Mouse (Mus musculus) embryonic facial prominence, embryonic 10.5 days (tissue): ENCODE results near the gene Oprd1. TPM values are rescaled to one million over a fixed set of nuclear protein-coding genes. Genes with fewer than 3 reads are reported as not detected.

Source experiments
- DNase-seq: peaks from one replicate; pipeline ENCODE4 v3.0.0-alpha.2; 2017; ENCODE audit warnings: low spot score
- H3K27ac ChIP-seq: fragments of 300-500 bp; sonication (generic); replicated peaks from 2 replicates; pipeline ENCODE4 v1.5.1; 2016; ENCODE audit warnings: mild to moderate bottlenecking
- H3K27me3 ChIP-seq: fragments of 300-500 bp; sonication (generic); replicated peaks from 2 replicates; pipeline ENCODE4 v1.6.1; 2016; ENCODE audit warnings: low read depth, mild to moderate bottlenecking; ENCODE audit not compliant: poor library complexity, severe bottlenecking
- H3K36me3 ChIP-seq: fragments of 300-500 bp; sonication (generic); replicated peaks from 2 replicates; pipeline ENCODE4 v1.6.1; 2016; ENCODE audit warnings: mild to moderate bottlenecking, moderate library complexity
- H3K4me1 ChIP-seq: fragments of 300-500 bp; sonication (generic); 2 replicates; pipeline ENCODE4 v1.6.1; 2016
- H3K4me3 ChIP-seq: fragments of 300-500 bp; sonication (generic); 2 replicates; pipeline ENCODE4 v1.5.1; 2016; ENCODE audit warnings: mild to moderate bottlenecking, moderate library complexity
- H3K9me3 ChIP-seq: fragments of 300-500 bp; sonication (generic); 2 replicates; pipeline ENCODE4 v1.6.1; 2016; ENCODE audit warnings: mild to moderate bottlenecking
- WGBS: fragments of 180-500 bp; shearing (Covaris S2); methylation state at CpG from one replicate; pipeline ENCODE4 v1.1.7; 2016; 5-methylcytosine and 5-hydroxymethylcytosine counted together
- polyA plus RNA-seq: library from polyadenylated mRNA; unstranded; fragments of >200 nt; fragmentation: Nextera tagmentation; extraction: Ambion mirVana; gene quantifications from 2 replicates; pipeline ENCODE4 v1.2.1, GENCODE M21; 2016

Gene Oprd1
- polyA plus RNA-seq = 0.24 and 0.35 TPM in 2 replicates

DNA sequence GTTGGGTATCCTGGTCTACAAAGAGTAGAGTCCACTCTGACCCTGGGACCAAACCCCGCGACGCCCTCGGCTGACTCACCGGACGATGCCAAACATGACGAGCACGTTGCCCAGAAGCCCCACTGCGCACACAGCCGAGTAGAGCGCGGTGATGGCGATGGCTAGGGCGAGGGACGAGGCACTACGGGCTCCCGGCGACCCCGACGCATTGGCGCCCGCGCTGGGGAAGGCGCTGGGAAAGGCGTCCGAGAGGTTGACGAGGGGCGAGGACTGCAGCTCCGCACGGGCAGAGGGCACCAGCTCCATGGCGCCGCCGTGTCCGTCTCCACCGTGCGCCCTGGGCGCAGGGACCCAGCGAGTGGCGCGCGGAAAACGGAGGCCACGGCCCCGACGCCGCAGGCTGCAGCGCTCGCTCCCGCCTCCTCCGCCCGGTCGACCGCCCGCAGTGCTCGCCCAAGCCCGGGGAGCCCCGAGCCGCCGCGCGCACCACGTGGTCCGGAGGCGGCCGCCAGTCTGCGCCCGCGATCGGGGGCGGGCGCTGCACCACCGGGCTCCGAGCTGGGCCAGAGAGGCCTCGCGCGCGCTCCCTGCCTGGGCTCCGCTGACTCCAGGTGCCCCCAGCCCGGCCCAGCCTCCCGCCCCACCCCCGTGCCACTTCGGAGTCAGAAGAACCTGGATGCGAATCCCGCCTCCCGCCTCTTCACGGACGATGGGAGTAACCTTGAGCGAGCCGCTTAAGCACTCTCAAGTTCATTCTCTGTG, at the start of gene Oprd1:
Gene Oprd1 (minus strand): TSS at position 407 of the 762 bp plus-strand sequence.
- Histone ChIP-seq H3K9me3 (no peaks in the 10 kb centered on the region), H3K4me1 (peaks cover 14% of the 10 kb centered on the region), H3K27ac (peak within 1 kb of the TSS; percentile 75), H3K27me3 (peaks cover 71% of the 10 kb centered on the region), H3K36me3 (no peaks in the 10 kb centered on the region), H3K4me3 (peak within 1 kb of the TSS; percentile 67)
- peak; percentile 73 for DNase-seq
- under 1% methylated on average over 89 of the region's 89 CpGs for WGBS

DNA sequence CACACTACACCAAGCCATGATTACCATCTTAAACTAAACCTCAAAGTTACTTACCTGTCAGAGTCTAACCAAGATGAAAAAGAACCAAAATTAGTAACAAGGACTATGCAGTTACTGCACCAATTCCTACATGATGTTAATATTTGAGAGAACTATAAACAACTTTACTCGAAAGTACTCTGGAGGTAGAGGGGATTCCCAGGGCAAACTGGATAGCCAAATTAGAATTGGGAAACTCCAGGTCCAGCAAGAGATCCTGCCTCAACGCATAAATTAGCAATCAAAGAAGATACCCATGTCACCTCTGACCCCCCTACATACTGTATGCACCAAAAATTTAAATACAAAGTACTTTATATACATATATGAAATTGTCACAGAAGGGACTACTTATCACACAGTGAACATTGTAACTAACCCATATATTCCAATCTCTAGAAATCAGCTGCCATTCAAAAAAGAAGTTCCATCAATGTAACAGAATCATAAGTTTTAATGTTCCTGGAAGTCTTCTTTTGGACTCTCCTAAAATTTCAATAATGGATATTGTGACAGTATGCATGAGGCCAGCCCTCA, 43.6 kb upstream of the Oprd1 start:
- Histone ChIP-seq H3K4me1 (no peaks in the 10 kb centered on the region), H3K27me3 (no peaks in the 10 kb centered on the region), H3K9me3 (no peaks in the 10 kb centered on the region), H3K27ac (no peak overlapping the region), H3K36me3 (peaks cover 92% of the 10 kb centered on the region), H3K4me3 (no peak overlapping the region)
- WGBS = 92% methylated on average over 2 of the region's 2 CpGs
- no peak for DNase-seq

DNA sequence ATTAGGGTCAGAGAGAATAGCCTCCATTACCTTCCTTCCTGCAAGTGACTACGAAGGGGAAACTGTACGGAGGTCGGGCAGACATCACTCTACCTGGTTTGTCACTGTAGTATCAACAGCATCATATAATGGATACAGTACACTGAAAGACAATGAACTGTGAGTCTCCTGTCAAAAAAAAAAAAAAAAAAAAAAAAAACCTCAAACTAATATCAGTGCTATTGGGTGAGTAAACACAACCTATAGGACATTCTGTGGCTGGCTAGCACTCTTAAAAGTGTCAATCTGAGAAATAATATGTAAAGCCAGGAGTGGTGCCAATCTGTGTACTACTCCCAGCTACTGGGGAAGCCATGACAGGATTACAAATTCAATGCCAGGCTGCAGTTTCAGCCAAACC, 38.9 kb upstream of the Oprd1 start:
- H3K27ac ChIP-seq = no peak overlapping the region
- no peaks in the 10 kb centered on the region for H3K9me3 ChIP-seq
- no peaks in the 10 kb centered on the region for H3K4me1 ChIP-seq
- H3K36me3 ChIP-seq = peaks cover 79% of the 10 kb centered on the region
- WGBS = 89% methylated on average over 3 of the region's 3 CpGs
- no peaks in the 10 kb centered on the region for H3K27me3 ChIP-seq
- no peak overlapping the region for H3K4me3 ChIP-seq
- no peak for DNase-seq

DNA sequence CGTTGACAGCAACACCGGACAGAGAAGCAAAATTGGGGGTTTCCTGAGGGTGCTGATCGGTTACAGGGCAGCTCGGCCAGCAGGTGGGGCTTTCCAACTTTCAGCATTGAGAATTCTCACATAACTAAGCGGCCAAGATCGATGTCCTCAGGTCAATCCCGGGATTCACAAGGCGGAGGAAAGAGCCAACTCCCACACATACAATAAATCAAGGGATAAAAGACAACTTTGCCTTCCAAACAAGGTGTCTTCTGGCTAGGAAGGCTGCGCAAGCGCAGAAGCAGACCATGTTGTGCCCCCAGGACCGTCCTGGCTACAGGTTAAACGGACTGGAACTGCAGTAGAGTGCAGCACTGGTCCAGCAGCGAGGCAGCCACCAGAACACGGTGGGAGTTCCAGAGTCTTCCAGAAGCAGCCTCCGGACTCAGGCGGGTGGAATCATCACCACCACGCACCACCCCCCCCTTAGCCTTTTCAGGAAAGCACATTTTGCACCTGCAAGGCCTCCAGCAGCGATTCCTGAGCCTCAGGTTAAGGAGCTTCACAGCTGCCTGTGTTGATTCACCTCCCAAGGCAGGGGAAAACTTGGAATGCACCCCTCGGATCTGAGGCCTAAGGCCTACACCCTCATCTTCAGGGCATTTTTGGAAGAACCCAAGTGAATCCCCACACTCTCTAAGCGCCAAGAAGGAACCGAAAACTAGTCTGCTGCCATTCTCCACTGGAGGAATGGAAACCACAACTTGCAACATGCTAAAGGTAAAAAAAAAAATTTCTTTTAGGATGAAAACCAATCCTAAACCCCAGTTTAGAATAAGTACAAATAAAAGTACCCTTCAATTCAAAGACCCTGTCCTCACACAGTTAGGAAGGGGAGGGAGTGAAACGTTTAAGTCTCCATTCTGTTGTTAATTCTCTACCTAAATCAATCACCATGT, 37.7 kb upstream of the Oprd1 start:
- Histone ChIP-seq H3K27me3 (no peaks in the 10 kb centered on the region), H3K36me3 (peaks cover 67% of the 10 kb centered on the region), H3K4me1 (no peaks in the 10 kb centered on the region), H3K27ac (no peak overlapping the region), H3K4me3 (no peak overlapping the region), H3K9me3 (no peaks in the 10 kb centered on the region)
- DNase-seq = peak; percentile 33
- WGBS = 69% methylated on average over 22 of the region's 22 CpGs

DNA sequence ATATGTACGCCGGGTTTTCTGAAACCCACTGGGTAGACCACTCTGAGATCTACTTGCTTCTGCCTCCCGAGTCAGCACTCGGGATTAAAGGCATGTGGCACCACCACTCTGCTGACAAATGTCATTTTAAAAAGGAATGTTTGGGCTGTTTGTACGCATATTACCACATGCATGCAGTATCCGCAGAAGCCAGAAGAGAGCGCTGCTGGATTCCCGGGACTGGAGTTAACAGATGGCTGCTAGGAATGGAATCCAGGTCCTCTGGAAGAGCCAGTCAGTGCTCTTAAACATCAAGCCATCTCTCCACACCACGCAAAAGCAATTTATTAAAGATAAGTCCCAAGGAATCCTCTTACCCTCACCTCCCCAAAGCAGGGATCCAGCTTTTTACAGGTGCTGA, 36.4 kb upstream of the Oprd1 start:
- WGBS = 80% methylated on average over 9 of the region's 9 CpGs
- DNase-seq = peak; percentile 43
- H3K36me3 ChIP-seq = peaks cover 57% of the 10 kb centered on the region

DNA sequence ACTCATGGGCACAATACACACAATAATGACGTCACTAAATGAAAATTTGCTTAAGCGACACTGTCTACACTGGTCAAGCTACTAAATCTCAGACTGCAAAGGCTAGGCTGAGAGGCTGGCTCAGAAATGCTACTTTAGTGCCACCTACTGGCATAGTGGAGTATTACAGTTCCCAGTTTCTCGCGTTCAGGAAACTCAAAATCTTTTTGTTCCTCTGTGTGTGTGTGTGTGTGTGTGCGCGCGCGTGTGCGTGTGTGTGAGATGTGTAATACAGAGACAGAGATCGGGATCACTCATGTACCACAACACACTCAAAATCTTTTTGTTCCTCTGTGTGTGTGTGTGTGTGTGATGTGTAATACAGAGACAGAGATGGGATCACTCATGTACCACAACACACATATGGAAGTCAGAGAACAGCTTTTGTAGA, 34.4 kb upstream of the Oprd1 start:
- H3K4me1 ChIP-seq = no peaks in the 10 kb centered on the region
- H3K9me3 ChIP-seq = no peaks in the 10 kb centered on the region
- H3K4me3 ChIP-seq = no peak overlapping the region
- WGBS = 11% methylated on average over 10 of the region's 10 CpGs
- H3K27me3 ChIP-seq = no peaks in the 10 kb centered on the region
- DNase-seq = peak; percentile 70
- peaks cover 36% of the 10 kb centered on the region for H3K36me3 ChIP-seq
- H3K27ac ChIP-seq = no peak overlapping the region

More for the DNA sequence above, 36.4 kb upstream of the Oprd1 start:
- Histone ChIP-seq H3K27ac (no peak overlapping the region), H3K4me1 (no peaks in the 10 kb centered on the region), H3K9me3 (no peaks in the 10 kb centered on the region), H3K27me3 (no peaks in the 10 kb centered on the region), H3K4me3 (no peak overlapping the region)

DNA sequence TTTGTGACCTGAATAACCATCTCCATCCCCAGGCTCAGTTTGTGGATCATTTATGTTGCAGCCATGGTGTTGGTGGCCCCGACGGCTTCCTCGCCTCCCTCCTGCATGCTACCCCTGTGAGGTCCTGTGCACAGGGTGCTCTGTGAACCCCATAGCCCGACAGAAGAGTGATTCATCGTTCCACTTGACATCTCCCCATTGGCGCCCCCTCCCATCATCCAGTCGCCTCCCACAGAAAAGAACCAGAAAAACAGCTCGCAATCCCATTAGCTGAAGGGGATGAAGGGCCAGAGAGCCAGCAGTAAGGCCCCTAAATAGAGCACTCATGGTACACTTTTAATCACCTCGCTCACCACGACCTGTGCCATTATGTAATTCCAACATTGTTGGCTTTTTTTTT, 32.2 kb upstream of the Oprd1 start:
- 61% methylated on average over 10 of the region's 10 CpGs for WGBS
- Histone ChIP-seq H3K27ac (no peak overlapping the region), H3K4me3 (no peak overlapping the region), H3K36me3 (peaks cover 15% of the 10 kb centered on the region), H3K9me3 (no peaks in the 10 kb centered on the region), H3K4me1 (peaks cover 5% of the 10 kb centered on the region; the same call in 1 of the 2 replicates), H3K27me3 (no peaks in the 10 kb centered on the region)
- no peak for DNase-seq

DNA sequence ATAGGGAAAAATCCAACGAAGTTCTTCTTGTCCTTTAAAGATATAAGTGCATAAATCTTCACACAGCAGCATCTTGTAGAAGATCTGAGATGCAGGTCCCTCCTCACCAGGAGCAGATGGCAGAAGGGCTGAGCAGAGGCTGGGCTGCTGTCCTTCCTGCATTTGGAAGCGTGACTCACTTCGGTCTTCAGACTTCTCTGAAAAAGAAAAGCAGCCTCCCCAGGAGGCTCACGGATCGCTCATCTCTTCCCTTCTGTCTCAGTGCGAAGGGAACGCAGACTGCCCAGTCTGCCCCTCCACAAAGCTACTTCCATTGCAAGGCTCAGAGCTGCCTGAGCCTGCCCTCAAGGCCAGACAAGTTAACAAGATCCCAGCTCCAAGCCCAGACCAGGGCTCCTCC, 26.6 kb upstream of the Oprd1 start:
- Histone ChIP-seq H3K4me1 (peaks cover 18% of the 10 kb centered on the region), H3K27me3 (no peaks in the 10 kb centered on the region), H3K27ac (no peak overlapping the region), H3K36me3 (no peaks in the 10 kb centered on the region), H3K9me3 (no peaks in the 10 kb centered on the region), H3K4me3 (no peak overlapping the region)
- no peak for DNase-seq
- 28% methylated on average over 7 of the region's 7 CpGs for WGBS

DNA sequence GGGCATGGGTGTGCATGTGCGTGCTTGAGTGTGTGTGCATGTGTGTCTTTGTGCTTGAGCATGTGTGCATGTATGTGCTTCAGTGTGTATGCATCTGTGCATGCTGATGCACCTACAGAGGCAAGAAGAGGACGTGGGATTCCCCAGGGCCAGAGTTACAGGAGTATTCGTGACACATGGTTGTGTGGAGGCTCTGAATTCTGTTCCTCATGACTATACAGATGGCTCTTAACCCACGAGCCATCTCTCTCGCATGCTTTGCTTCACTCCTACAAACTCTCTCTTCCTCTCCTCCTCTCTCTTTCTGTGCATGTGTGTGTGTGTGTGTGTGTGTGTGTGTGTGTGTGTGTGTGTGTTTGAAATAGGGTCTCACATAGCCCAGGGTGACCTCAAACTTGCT, 25.5 kb upstream of the Oprd1 start:
- Histone ChIP-seq H3K4me3 (no peak overlapping the region), H3K27me3 (no peaks in the 10 kb centered on the region), H3K9me3 (no peaks in the 10 kb centered on the region), H3K36me3 (no peaks in the 10 kb centered on the region), H3K27ac (no peak overlapping the region), H3K4me1 (peaks cover 22% of the 10 kb centered on the region)
- 80% methylated on average over 5 of the region's 5 CpGs for WGBS
- no peak for DNase-seq

DNA sequence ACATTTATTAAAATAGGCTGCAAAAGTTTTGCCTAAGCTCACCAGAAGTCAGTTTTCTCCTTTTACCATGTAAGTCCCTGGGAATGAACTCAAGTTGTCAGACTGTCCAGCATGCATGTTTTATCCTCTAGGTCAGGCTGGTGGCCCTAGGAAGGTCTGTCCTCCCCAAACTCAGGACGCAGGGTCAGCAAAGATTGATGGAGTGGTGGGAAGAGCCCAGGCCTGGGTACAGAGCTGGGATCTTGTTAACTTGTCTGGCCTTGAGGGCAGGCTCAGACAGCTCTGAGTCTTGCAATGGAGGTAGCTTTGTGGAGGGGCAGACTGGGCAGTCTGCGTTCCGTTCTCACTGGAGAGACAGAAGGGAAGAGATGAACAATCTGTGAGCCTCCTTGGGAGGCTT, 25.0 kb upstream of the Oprd1 start:
- no peaks in the 10 kb centered on the region for H3K27me3 ChIP-seq
- DNase-seq = no peak
- H3K4me1 ChIP-seq = peaks cover 22% of the 10 kb centered on the region
- no peaks in the 10 kb centered on the region for H3K9me3 ChIP-seq
- no peak overlapping the region for H3K27ac ChIP-seq
- no peaks in the 10 kb centered on the region for H3K36me3 ChIP-seq
- WGBS = 89% methylated on average over 3 of the region's 3 CpGs
- H3K4me3 ChIP-seq = no peak overlapping the region

DNA sequence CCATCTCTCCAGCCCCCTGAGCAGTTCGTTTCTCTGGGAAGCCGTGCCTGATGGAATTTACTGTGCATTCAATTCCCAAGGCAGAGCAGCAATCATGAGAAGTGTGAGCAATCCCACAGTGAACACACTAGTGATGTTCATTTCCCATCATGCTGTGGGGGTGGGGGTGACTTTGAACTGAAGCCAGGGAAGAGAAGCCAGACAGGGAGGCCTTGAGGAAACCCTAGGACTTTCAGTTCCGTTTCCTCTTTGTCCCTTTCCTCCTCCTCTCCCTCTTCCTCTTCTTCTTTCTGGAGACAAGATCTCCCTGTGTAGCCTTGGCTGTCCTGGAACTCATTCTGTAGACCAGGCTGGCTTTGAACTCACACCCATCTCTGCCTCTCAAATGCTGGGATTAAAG, 23.1 kb upstream of the Oprd1 start:
- Histone ChIP-seq H3K36me3 (no peaks in the 10 kb centered on the region), H3K4me1 (peaks cover 17% of the 10 kb centered on the region), H3K27ac (no peak overlapping the region), H3K9me3 (no peaks in the 10 kb centered on the region), H3K27me3 (no peaks in the 10 kb centered on the region), H3K4me3 (no peak overlapping the region)
- no peak for DNase-seq
- WGBS = 91% methylated on average over 3 of the region's 3 CpGs
